Mouse (Mus musculus): ENCODE data around the gene Spty2d1. TPM values are rescaled to one million over a fixed set of nuclear protein-coding genes. Genes with fewer than 3 reads are reported as not detected.

Gene Spty2d1
- polyA plus RNA-seq, 1 experiment from 2014 or later, result 8.0 TPM

GRCm38 (mm10) chr7:46986646-46987045, 21.6 kb downstream of the Spty2d1 start:
- 48% methylated on average over 5 of the region's 5 CpGs for WGBS
- H3K27ac ChIP-seq (ENCODE audit: low read depth, low read length), result peak overlapping the region; percentile 5; the same call in 1 of the 2 replicates

GRCm38 (mm10) chr7:46985718-46986505, 22.3 kb downstream of the Spty2d1 start:
- H3K9me3 ChIP-seq (ENCODE audit: control insufficient read depth), result no peaks in the 10 kb centered on the region
- 44% methylated on average over 8 of the region's 8 CpGs for WGBS
- no peak overlapping the region for H3K4me2 ChIP-seq (replicated peaks; ENCODE audit: low read depth)
- no peaks in the 10 kb centered on the region for H3K4me1 ChIP-seq (replicated peaks; ENCODE audit: control insufficient read depth, insufficient read depth, low read length)
- ATAC-seq, result no peak
- no peak for TF ChIP-seq CTCF (IDR thresholded peaks at IDR 0.05; ENCODE audit: low read depth)
- no peaks in the 10 kb centered on the region for H3K27me3 ChIP-seq (replicated peaks; ENCODE audit: control insufficient read depth, insufficient read depth, low read length)
- no peak overlapping the region for H3K9ac ChIP-seq (ENCODE audit: low read depth, low read length)
- peak overlapping the region; percentile 5; the same call in 1 of the 2 replicates for H3K27ac ChIP-seq (ENCODE audit: low read depth, low read length)
- no peaks in the 10 kb centered on the region for H3K36me3 ChIP-seq (ENCODE audit: control insufficient read depth, insufficient read depth)
- H3K4me3 ChIP-seq (ENCODE audit: low read depth, low read length), result no peak overlapping the region

More at GRCm38 (mm10) chr7:46986646-46987045, 21.6 kb downstream of the Spty2d1 start:
- no peaks in the 10 kb centered on the region for H3K4me1 ChIP-seq (replicated peaks; ENCODE audit: control insufficient read depth, insufficient read depth, low read length)
- no peaks in the 10 kb centered on the region for H3K9me3 ChIP-seq (ENCODE audit: control insufficient read depth)
- no peak overlapping the region for H3K4me3 ChIP-seq (ENCODE audit: low read depth, low read length)
- peak; percentile 25; the same call in 1 of the 2 replicates for ATAC-seq
- H3K27me3 ChIP-seq (replicated peaks; ENCODE audit: control insufficient read depth, insufficient read depth, low read length), result no peaks in the 10 kb centered on the region
- no peak overlapping the region for H3K4me2 ChIP-seq (replicated peaks; ENCODE audit: low read depth)
- H3K9ac ChIP-seq (ENCODE audit: low read depth, low read length), result no peak overlapping the region
- peaks cover 2% of the 10 kb centered on the region; the same call in 1 of the 2 replicates for H3K36me3 ChIP-seq (ENCODE audit: control insufficient read depth, insufficient read depth)
- no peak for TF ChIP-seq CTCF (IDR thresholded peaks at IDR 0.05; ENCODE audit: low read depth)

GRCm38 (mm10) chr7:46983280-46983679, 24.9 kb downstream of the Spty2d1 start, which contains the start of gene Gm9999:
Gene Gm9999, plus strand, starts transcription at chr7:46983580.
- H3K4me1 ChIP-seq (replicated peaks; ENCODE audit: control insufficient read depth, insufficient read depth, low read length), result no peaks in the 10 kb centered on the region
- no peak within 1 kb of the TSS for H3K4me2 ChIP-seq (replicated peaks; ENCODE audit: low read depth)
- no peaks in the 10 kb centered on the region for H3K36me3 ChIP-seq (ENCODE audit: control insufficient read depth, insufficient read depth)
- no peak within 1 kb of the TSS for H3K4me3 ChIP-seq (ENCODE audit: low read depth, low read length)
- no peak for TF ChIP-seq CTCF (IDR thresholded peaks at IDR 0.05; ENCODE audit: low read depth)
- H3K9me3 ChIP-seq (ENCODE audit: control insufficient read depth), result no peaks in the 10 kb centered on the region
- 87% methylated on average over 3 of the region's 3 CpGs for WGBS
- H3K27me3 ChIP-seq (replicated peaks; ENCODE audit: control insufficient read depth, insufficient read depth, low read length), result no peaks in the 10 kb centered on the region
- no peak within 1 kb of the TSS for H3K27ac ChIP-seq (ENCODE audit: low read depth, low read length)
- no peak for ATAC-seq
- no peak within 1 kb of the TSS for H3K9ac ChIP-seq (ENCODE audit: low read depth, low read length)

- H3K4me1 ChIP-seq (replicated peaks; ENCODE audit: control insufficient read depth, insufficient read depth, low read length), result no peaks in the 10 kb centered on the region
- H3K36me3 ChIP-seq (ENCODE audit: control insufficient read depth, insufficient read depth), result no peaks in the 10 kb centered on the region
- no peak overlapping the region for H3K4me3 ChIP-seq (ENCODE audit: low read depth, low read length)
- ATAC-seq, result no peak
- TF ChIP-seq CTCF (IDR thresholded peaks at IDR 0.05; ENCODE audit: low read depth), result no peak
- H3K9me3 ChIP-seq (ENCODE audit: control insufficient read depth), result no peaks in the 10 kb centered on the region
- WGBS, result 93% methylated on average over 11 of the region's 11 CpGs
- no peak overlapping the region for H3K9ac ChIP-seq (ENCODE audit: low read depth, low read length)
- H3K27ac ChIP-seq (ENCODE audit: low read depth, low read length), result no peak overlapping the region
- H3K4me2 ChIP-seq (replicated peaks; ENCODE audit: low read depth), result no peak overlapping the region
- no peaks in the 10 kb centered on the region for H3K27me3 ChIP-seq (replicated peaks; ENCODE audit: control insufficient read depth, insufficient read depth, low read length)
These were observed 32.8 kb downstream of the Spty2d1 start for GRCm38 (mm10) chr7:46975456-46975855.

GRCm38 (mm10) chr7:46974648-46975047, 33.6 kb downstream of the Spty2d1 start:
- no peak for TF ChIP-seq CTCF (IDR thresholded peaks at IDR 0.05; ENCODE audit: low read depth)
- Histone ChIP-seq H3K9me3 (ENCODE audit: control insufficient read depth) (no peaks in the 10 kb centered on the region), H3K27ac (ENCODE audit: low read depth, low read length) (no peak overlapping the region), H3K36me3 (ENCODE audit: control insufficient read depth, insufficient read depth) (no peaks in the 10 kb centered on the region), H3K27me3 (replicated peaks; ENCODE audit: control insufficient read depth, insufficient read depth, low read length) (no peaks in the 10 kb centered on the region), H3K4me1 (replicated peaks; ENCODE audit: control insufficient read depth, insufficient read depth, low read length) (no peaks in the 10 kb centered on the region), H3K4me2 (replicated peaks; ENCODE audit: low read depth) (no peak overlapping the region), H3K4me3 (ENCODE audit: low read depth, low read length) (no peak overlapping the region), H3K9ac (ENCODE audit: low read depth, low read length) (no peak overlapping the region)
- no peak for ATAC-seq
- WGBS, result 82% methylated on average over 4 of the region's 4 CpGs

GRCm38 (mm10) chr7:46969898-46970297, 38.3 kb downstream of the Spty2d1 start:
- H3K4me1 ChIP-seq (replicated peaks; ENCODE audit: control insufficient read depth, insufficient read depth, low read length), result no peaks in the 10 kb centered on the region
- no peak for ATAC-seq
- H3K9me3 ChIP-seq (ENCODE audit: control insufficient read depth), result no peaks in the 10 kb centered on the region
- no peaks in the 10 kb centered on the region for H3K27me3 ChIP-seq (replicated peaks; ENCODE audit: control insufficient read depth, insufficient read depth, low read length)
- H3K9ac ChIP-seq (ENCODE audit: low read depth, low read length), result no peak overlapping the region
- no peak overlapping the region for H3K4me2 ChIP-seq (replicated peaks; ENCODE audit: low read depth)
- no peak overlapping the region for H3K4me3 ChIP-seq (ENCODE audit: low read depth, low read length)
- no peak for TF ChIP-seq CTCF (IDR thresholded peaks at IDR 0.05; ENCODE audit: low read depth)
- WGBS, result 86% methylated on average over 4 of the region's 4 CpGs
- H3K36me3 ChIP-seq (ENCODE audit: control insufficient read depth, insufficient read depth), result no peaks in the 10 kb centered on the region
- no peak overlapping the region for H3K27ac ChIP-seq (ENCODE audit: low read depth, low read length)
